Mouse (Mus musculus) bone marrow, adult 2 months (tissue): Measurements from ENCODE around the gene Ttll9.

Experiments
- CTCF ChIP-seq: fragments of 200-500 bp; IDR thresholded peaks from 2 replicates; pipeline ENCODE4 v1.5.1; 2011; ENCODE audit warnings: low read length, control low read depth; ENCODE audit not compliant: control insufficient read depth, insufficient read depth
- POLR2A ChIP-seq: fragments of 200-500 bp; IDR thresholded peaks from 2 replicates; pipeline ENCODE4 v1.6.1; 2011; ENCODE audit warnings: low read depth, mild to moderate bottlenecking, control low read depth, low read length, borderline replicate concordance; ENCODE audit not compliant: control insufficient read depth

DNA sequence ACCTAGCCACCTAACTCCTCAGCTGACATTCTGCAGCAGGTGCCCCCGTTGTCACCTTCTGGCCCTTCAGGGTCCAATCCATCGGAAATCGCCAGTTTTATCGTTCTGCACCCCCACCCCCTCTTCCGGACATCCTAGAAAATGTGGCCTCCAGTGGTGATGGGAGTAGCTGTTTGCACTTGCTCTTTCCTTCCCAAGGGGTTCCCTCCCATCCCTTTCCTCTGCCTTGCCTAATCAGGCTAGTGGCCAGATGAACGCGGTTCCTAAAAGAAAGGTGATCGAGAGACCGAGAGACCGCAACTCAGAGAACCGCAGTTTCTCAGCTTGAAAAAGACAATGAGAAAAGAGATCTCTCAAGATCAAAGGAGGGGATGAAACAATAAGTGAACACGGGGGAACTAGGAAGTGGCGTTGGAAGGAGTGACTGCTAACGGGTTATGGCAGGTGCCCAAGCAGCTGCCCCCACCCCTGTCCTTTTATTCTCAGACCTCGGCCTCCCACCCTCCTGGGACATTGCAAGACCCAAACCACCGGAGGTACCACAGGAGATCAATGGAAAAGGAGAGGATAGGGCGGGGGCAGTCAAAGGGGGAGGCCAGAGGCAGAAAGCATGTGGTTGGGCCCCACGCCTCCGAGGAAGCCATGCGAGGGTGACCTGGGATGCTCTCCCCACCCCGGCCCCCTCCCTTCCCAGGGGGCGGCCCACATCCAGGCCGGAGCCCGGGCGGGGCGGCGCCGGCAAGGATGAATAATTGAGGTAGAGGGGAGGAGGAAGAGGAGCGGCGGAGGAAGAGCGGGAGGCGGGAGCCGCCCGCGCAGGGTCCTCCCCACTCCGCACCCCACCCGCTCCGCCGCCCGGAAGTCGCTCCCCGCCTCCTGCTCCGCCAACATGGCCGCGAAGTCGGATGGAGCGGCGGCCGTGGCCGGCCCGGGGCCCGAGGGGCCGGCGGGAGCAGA lies 69.1 kb downstream of the Ttll9 start, which contains the start of gene Xkr7:
- TF ChIP-seq CTCF (no peak), POLR2A (no peak; the same call in 1 of the 2 replicates)
